Mouse (Mus musculus) gastrocnemius, adult 8-10 months (tissue): Measurements from ENCODE around the gene Qrfpr. TPM values are rescaled to one million over a fixed set of nuclear protein-coding genes. Genes with fewer than 3 reads are reported as not detected.

ENCODE experiments used
- DNase-seq, 2 experiments: peaks; one replicate each; pipeline ENCODE4 v3.0.0; 2022; ENCODE audit warnings: low spot score in 2 of 2
- total RNA-seq, 4 experiments: library from RNA; stranded (reverse); gene quantifications; 2 replicates each; pipeline ENCODE4 v1.2.4; 2022

The Qrfpr gene
- not detected for total RNA-seq

GRCm38 (mm10) chr3:36221743-36222682 is at the start of gene Qrfpr:
TSS of gene Qrfpr (minus strand) at chr3:36222313.
- no peak for DNase-seq

DNA sequence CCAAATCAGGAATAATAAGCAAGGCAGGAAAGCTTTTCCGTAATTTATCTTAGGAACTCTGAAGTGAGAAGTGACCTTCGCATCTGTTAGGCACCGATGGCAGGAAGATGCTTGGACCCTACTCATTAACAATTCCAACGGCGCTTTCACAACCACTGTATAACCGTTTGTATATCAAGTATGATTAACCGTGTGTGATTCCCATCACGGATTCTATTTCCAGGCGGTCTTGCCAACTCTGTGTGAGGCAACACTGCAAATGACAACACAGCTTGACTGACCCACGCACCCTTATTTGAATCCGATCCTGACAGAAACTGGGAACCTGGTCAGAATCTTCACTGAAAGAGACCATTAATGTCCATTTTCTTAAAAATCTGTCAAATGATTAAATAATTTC is 41.8 kb upstream of the Qrfpr start:
- DNase-seq, result no peak

DNA sequence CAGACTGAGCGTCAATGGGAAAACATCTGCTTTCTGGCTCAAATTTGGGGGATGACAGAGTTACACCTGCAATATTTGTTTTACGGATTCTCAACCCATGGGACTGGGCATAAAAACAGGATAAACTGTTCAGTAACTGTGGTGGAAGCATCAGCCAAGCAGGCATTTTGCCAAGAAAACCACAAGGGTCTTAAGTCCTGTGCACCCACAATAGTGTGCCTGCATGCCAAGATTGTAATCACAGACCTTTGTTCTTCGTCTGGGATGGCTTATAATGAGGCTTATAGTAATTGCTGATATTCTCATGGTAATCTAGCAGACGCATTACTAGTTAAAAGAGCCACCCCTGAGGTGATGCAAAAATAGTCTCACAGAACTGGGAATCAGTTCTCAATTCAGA is 41.2 kb upstream of the Qrfpr start:
- DNase-seq, result no peak

DNA sequence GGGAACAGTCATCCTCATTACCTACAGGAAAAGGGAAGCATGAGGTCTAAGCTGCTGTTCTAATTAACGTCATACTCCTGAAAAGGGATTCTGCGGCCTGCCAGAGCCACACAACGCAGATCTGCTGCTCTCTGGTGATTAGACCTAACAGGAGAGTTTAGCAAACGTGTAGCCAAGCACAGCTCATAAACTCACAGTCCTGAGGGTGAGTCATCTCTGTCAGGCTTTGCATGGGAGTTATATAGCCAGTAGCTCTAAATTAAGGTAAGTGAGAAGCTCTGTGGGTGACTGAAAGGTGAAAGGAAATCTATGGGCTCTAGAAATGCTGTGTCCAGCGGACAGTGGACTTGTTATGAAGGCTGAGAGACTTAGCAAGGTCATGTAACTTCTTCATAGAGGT is 28.5 kb upstream of the Qrfpr start:
- no peak for DNase-seq

- DNase-seq, result no peak
Measured at GRCm38 (mm10) chr3:36248446-36248845, 26.3 kb upstream of the Qrfpr start.

GRCm38 (mm10) chr3:36229941-36230340 is 7.8 kb upstream of the Qrfpr start:
- DNase-seq, result no peak

DNA sequence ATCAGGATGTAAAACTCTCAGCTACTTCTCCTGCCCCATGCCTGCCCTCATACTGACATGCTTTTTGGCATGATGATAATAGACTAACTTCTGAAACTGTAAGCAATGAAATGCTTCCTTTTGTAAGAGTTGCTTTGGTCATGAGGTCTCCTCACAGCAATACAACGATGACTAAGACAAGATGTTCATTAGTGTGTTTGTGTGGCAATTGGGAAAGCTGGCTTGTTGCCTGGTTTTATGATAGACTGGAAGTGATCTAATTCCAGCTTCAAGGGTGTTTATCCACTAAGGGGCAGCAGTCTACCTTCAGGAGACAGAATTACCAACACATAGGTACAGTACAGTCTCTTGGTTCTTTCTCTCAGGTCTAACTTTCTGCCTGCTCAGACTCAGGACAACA is 5.1 kb upstream of the Qrfpr start:
- DNase-seq, result no peak

- DNase-seq, result no peak
Measured at GRCm38 (mm10) chr3:36223361-36223760, 1.2 kb upstream of the Qrfpr start.

GRCm38 (mm10) chr3:36212758-36213157 is 9.4 kb downstream of the Qrfpr start:
- DNase-seq, result no peak

- no peak for DNase-seq
Measured at GRCm38 (mm10) chr3:36210939-36211338, 11.2 kb downstream of the Qrfpr start.

- DNase-seq, result peak in 1 of 2 experiments; percentile 8
Measured at GRCm38 (mm10) chr3:36209776-36210555, 12.1 kb downstream of the Qrfpr start.

DNA sequence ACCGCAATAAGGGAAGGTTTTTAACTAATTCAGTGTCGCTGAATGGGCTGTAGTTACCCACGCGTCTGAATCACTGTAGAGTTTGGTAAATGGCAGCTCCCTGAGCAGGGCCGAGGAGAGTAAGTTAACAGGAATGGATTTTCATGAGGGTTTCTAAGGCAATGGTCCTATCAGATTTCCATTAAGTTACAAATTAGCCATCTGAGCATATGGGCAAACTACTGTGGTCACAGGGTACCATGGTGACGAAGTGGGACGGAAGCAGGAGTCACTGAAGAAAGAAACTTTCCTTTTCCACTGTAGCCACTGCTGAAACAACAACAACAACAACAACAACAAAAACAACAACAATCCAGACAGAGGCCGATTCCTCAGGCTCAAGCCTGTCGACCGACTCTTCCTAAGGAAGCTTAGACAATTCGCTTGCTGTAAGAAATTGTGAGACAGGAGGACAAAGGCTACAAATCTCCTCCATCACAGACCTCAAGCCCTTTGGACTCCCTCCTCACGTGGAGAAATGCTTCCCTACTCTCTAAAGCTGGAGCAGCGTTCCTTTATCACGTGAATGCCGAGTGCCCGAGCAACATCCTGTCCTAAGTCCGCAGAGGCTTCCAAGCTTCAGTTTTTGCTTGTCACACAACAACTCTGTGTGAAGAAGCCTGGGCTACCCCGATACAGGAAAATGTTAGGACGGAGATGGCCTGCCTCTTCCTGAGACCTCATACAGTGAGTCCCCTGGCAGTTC is 14.4 kb downstream of the Qrfpr start:
- DNase-seq, result no peak

- DNase-seq, result no peak
Measured at GRCm38 (mm10) chr3:36202932-36203331, 19.2 kb downstream of the Qrfpr start.

DNA sequence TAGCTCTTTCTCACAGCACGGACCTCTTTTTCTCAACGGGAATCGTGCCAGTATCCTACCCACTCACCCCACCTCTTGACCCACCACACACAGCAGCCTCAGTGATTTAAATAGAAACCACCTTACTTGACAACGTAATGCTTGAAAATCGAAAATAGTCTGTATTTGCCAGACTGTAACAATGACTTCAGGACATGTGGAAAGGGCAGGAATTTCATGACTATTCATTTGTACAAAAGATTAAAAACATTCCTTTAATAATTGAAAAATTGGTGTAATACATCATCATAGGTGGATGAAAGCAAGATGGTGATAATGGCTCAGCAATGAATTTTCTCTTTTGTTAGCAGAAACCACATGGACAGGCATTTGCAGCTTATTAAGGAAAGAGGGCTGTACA is 21.0 kb downstream of the Qrfpr start:
- DNase-seq, result no peak

DNA sequence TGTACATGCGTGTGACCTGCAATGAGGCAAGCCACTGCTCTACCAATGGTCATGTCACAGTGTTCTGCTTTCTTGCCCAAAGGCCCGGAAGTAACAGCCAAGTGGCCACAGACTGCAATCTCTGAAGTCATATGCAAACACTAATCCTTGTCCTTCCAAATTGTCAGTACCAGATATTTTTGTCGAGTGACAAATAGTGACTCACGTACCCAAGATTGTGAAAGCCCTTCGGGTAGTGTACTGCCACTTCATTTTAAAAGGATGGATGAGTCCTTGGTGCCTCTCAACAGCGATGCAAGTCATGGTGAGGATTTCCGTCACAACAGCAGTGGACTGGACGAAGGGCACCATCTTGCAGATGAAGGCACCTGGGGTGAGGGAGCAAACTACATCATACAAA is 32.9 kb downstream of the Qrfpr start:
- DNase-seq, result no peak

- no peak for DNase-seq
Measured at GRCm38 (mm10) chr3:36186510-36186909, 35.6 kb downstream of the Qrfpr start.

- peak in 1 of 2 experiments; percentile 8 for DNase-seq
Measured at GRCm38 (mm10) chr3:36181519-36181918, 40.6 kb downstream of the Qrfpr start.

- DNase-seq, result no peak
Measured at GRCm38 (mm10) chr3:36173761-36174160, 48.4 kb downstream of the Qrfpr start.

DNA sequence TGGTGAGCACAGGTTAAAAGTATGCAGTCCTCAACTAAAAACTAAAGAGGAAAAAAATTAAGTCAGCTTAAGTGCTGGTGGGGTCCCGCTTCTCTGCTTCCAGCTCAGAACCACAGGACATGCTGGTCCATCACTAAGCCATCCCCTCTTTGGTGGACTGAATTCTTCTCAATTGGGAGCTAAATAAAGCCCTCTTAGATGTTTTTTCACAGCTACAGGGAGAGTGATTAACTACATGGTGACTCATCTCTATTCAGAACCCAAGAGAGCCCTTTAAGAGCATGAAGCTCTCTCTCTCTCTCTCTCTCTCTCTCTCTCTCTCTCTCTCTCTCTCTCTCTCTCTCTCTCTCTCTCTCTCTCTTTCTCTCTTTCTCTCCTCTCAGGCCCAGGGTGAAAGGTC is 50.8 kb downstream of the Qrfpr start:
- no peak for DNase-seq

DNA sequence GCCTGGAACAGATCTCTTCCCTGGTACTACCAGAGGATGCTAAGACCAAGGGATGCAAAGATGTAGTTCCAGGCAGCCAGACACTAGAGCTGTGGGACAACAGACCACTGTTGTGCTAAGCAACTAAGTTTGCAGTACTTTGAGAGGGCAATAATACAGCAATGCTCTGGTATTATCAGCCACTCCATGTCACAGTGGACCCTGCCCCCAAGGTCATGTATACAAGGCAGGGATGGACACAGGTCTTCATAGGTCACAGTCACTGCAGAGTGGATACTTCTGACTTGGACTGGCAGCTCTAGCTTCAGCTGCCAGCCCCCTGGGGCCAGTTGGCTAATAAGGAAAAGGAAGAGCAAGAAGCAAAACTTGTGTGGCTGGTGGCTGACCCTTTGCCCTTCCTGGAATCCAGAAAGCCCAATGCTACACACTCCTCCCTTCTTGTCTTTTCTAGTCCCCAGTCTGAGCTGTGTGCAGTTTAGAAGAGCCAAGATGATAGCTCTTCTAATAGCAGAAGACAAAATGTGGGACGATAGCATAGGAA is 51.4 kb downstream of the Qrfpr start:
- DNase-seq, result no peak

DNA sequence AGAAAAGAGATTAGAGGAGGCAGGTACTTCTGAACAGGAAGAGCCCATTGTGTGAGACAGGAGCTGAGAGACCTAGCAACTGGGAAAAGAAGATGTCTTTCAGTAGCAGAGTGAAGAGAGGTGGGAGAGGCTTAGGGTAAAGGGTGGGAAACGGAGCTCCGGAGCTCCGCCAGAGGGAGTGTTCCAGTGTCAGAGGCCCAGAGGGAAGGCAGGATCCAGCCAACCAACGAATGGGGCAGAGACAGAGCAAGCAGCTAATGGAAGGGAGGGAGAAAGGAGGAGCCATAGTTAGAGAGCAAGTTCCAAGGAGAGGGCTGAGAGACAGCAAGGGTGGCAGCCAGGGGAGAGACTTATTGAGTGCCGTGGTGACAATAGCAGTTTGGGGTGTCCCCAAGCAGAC is 66.8 kb downstream of the Qrfpr start:
- no peak for DNase-seq
